Mouse (Mus musculus) heart, embryonic 12.5 days (tissue): ENCODE results near the gene Slco3a1. TPM values are rescaled to one million over a fixed set of nuclear protein-coding genes. Genes with fewer than 3 reads are reported as not detected.

Source experiments
- ATAC-seq: fragments of 200-750 bp; cut with Nextera tagmentation; 2 replicates; pipeline ENCODE4 v1.8.0; 2017; ENCODE audit warnings: moderate TSS enrichment, moderate library complexity; ENCODE audit not compliant: insufficient number of reproducible peaks, low FRiP score
- H3K27ac ChIP-seq: fragments of 300-500 bp; sonication (generic); 2 replicates; pipeline ENCODE4 v1.5.1; 2016; ENCODE audit warnings: mild to moderate bottlenecking, moderate library complexity; ENCODE audit not compliant: poor library complexity, severe bottlenecking
- H3K27me3 ChIP-seq: fragments of 300-500 bp; sonication (generic); replicated peaks from 2 replicates; pipeline ENCODE4 v1.6.1; 2016; ENCODE audit warnings: mild to moderate bottlenecking, moderate library complexity
- H3K36me3 ChIP-seq: fragments of 300-500 bp; sonication (generic); 2 replicates; pipeline ENCODE4 v1.6.1; 2016; ENCODE audit warnings: mild to moderate bottlenecking, moderate library complexity
- H3K4me1 ChIP-seq: fragments of 300-500 bp; sonication (generic); replicated peaks from 2 replicates; pipeline ENCODE4 v1.6.1; 2016; ENCODE audit warnings: mild to moderate bottlenecking
- H3K4me2 ChIP-seq: fragments of 300-500 bp; sonication (generic); 2 replicates; pipeline ENCODE4 v1.6.1; 2016; ENCODE audit warnings: mild to moderate bottlenecking, moderate library complexity
- H3K4me3 ChIP-seq: fragments of 300-500 bp; sonication (generic); 2 replicates; pipeline ENCODE4 v1.5.1; 2016; ENCODE audit warnings: mild to moderate bottlenecking
- H3K9ac ChIP-seq: fragments of 300-500 bp; sonication (generic); 2 replicates; pipeline ENCODE4 v1.6.1; 2016; ENCODE audit warnings: mild to moderate bottlenecking, moderate library complexity
- H3K9me3 ChIP-seq: fragments of 300-500 bp; sonication (generic); replicated peaks from 2 replicates; pipeline ENCODE4 v1.6.1; 2016; ENCODE audit warnings: mild to moderate bottlenecking, moderate library complexity
- WGBS: fragments of 180-500 bp; shearing (Covaris S2); methylation state at CpG from one replicate; pipeline ENCODE4 v1.1.7; 2016; 5-methylcytosine and 5-hydroxymethylcytosine counted together
- polyA plus RNA-seq: library from polyadenylated mRNA; unstranded; fragments of >200 nt; fragmentation: Nextera tagmentation; extraction: Ambion mirVana; gene quantifications from 2 replicates; pipeline ENCODE4 v1.2.1, GENCODE M21; 2016

Gene Slco3a1
- polyA plus RNA-seq, 1 experiment from 2014 or later, result 29.8 TPM

- Histone ChIP-seq H3K27ac (peak overlapping the region; percentile 73), H3K4me2 (0 out of 2 replicates have a peak overlapping the region, but pooled peaks have one; percentile 3), H3K9me3 (no peaks in the 10 kb centered on the region), H3K9ac (no peak overlapping the region), H3K4me1 (peaks cover 43% of the 10 kb centered on the region), H3K36me3 (no peaks in the 10 kb centered on the region), H3K27me3 (no peaks in the 10 kb centered on the region), H3K4me3 (no peak overlapping the region)
- 26% methylated on average over 8 of the region's 8 CpGs for WGBS
- ATAC-seq, result no peak
Measured at GRCm38 (mm10) chr7:74458475-74459221, 95.9 kb downstream of the Slco3a1 start.

- Histone ChIP-seq H3K9ac (no peak overlapping the region), H3K27me3 (no peaks in the 10 kb centered on the region), H3K4me3 (no peak overlapping the region), H3K27ac (no peak overlapping the region), H3K9me3 (no peaks in the 10 kb centered on the region), H3K36me3 (no peaks in the 10 kb centered on the region), H3K4me1 (peaks cover 42% of the 10 kb centered on the region), H3K4me2 (no peak overlapping the region)
- 73% methylated on average over 5 of the region's 5 CpGs for WGBS
- no peak for ATAC-seq
Measured at GRCm38 (mm10) chr7:74457347-74457975, 97.1 kb downstream of the Slco3a1 start.

- Histone ChIP-seq H3K27me3 (no peaks in the 10 kb centered on the region), H3K4me2 (no peak overlapping the region), H3K27ac (no peak overlapping the region), H3K4me3 (no peak overlapping the region), H3K9ac (no peak overlapping the region), H3K4me1 (peaks cover 35% of the 10 kb centered on the region), H3K36me3 (no peaks in the 10 kb centered on the region), H3K9me3 (no peaks in the 10 kb centered on the region)
- WGBS, result 60% methylated on average over 2 of the region's 2 CpGs
- ATAC-seq, result no peak
Measured at GRCm38 (mm10) chr7:74456781-74457180, 97.8 kb downstream of the Slco3a1 start.

GRCm38 (mm10) chr7:74451047-74451446 is 103.5 kb downstream of the Slco3a1 start:
- Histone ChIP-seq H3K4me1 (peaks cover 14% of the 10 kb centered on the region), H3K4me3 (no peak overlapping the region), H3K9ac (no peak overlapping the region), H3K27ac (0 out of 2 replicates have a peak overlapping the region, but pooled peaks have one; percentile 13), H3K27me3 (no peaks in the 10 kb centered on the region), H3K9me3 (no peaks in the 10 kb centered on the region), H3K4me2 (no peak overlapping the region), H3K36me3 (no peaks in the 10 kb centered on the region)
- ATAC-seq, result no peak
- WGBS, result 39% methylated on average over 2 of the region's 2 CpGs

- no peak overlapping the region for H3K4me2 ChIP-seq
- H3K4me3 ChIP-seq, result no peak overlapping the region
- peaks cover 14% of the 10 kb centered on the region for H3K4me1 ChIP-seq
- no peak overlapping the region for H3K27ac ChIP-seq
- no peak for ATAC-seq
- no peaks in the 10 kb centered on the region for H3K27me3 ChIP-seq
- H3K36me3 ChIP-seq, result no peaks in the 10 kb centered on the region
- H3K9me3 ChIP-seq, result no peaks in the 10 kb centered on the region
- 91% methylated on average over 1 of the region's 1 CpGs for WGBS
- no peak overlapping the region for H3K9ac ChIP-seq
Measured at GRCm38 (mm10) chr7:74449802-74450201, 104.8 kb downstream of the Slco3a1 start.

- ATAC-seq, result no peak
- 17% methylated on average over 2 of the region's 2 CpGs for WGBS
- H3K36me3 ChIP-seq, result no peaks in the 10 kb centered on the region
- no peak overlapping the region for H3K27ac ChIP-seq
- H3K9me3 ChIP-seq, result no peaks in the 10 kb centered on the region
- peaks cover 14% of the 10 kb centered on the region for H3K4me1 ChIP-seq
- H3K27me3 ChIP-seq, result no peaks in the 10 kb centered on the region
- no peak overlapping the region for H3K4me3 ChIP-seq
- no peak overlapping the region for H3K4me2 ChIP-seq
- no peak overlapping the region for H3K9ac ChIP-seq
Measured at GRCm38 (mm10) chr7:74447781-74448180, 106.8 kb downstream of the Slco3a1 start.

GRCm38 (mm10) chr7:74445148-74445547 is 109.4 kb downstream of the Slco3a1 start:
- WGBS, result 77% methylated on average over 5 of the region's 5 CpGs
- ATAC-seq, result no peak

GRCm38 (mm10) chr7:74442380-74442779 is 112.2 kb downstream of the Slco3a1 start:
- no peaks in the 10 kb centered on the region for H3K36me3 ChIP-seq
- WGBS, result 69% methylated on average over 5 of the region's 5 CpGs
- H3K9me3 ChIP-seq, result no peaks in the 10 kb centered on the region
- no peak overlapping the region for H3K9ac ChIP-seq
- no peak overlapping the region for H3K4me3 ChIP-seq
- H3K27ac ChIP-seq, result no peak overlapping the region
- no peak for ATAC-seq
- H3K27me3 ChIP-seq, result no peaks in the 10 kb centered on the region
- H3K4me1 ChIP-seq, result no peaks in the 10 kb centered on the region
- no peak overlapping the region for H3K4me2 ChIP-seq

More at GRCm38 (mm10) chr7:74445148-74445547, 109.4 kb downstream of the Slco3a1 start:
- no peak overlapping the region for H3K9ac ChIP-seq
- H3K27me3 ChIP-seq, result no peaks in the 10 kb centered on the region
- H3K27ac ChIP-seq, result no peak overlapping the region
- no peak overlapping the region for H3K4me2 ChIP-seq
- no peaks in the 10 kb centered on the region for H3K9me3 ChIP-seq
- no peaks in the 10 kb centered on the region for H3K36me3 ChIP-seq
- no peak overlapping the region for H3K4me3 ChIP-seq
- peaks cover 6% of the 10 kb centered on the region for H3K4me1 ChIP-seq

GRCm38 (mm10) chr7:74437534-74437933 is 117.0 kb downstream of the Slco3a1 start:
- no peak overlapping the region for H3K4me2 ChIP-seq
- H3K4me3 ChIP-seq, result no peak overlapping the region
- no peaks in the 10 kb centered on the region for H3K9me3 ChIP-seq
- H3K9ac ChIP-seq, result no peak overlapping the region
- no peak for ATAC-seq
- 42% methylated on average over 1 of the region's 1 CpGs for WGBS
- no peak overlapping the region for H3K27ac ChIP-seq
- peaks cover 11% of the 10 kb centered on the region for H3K4me1 ChIP-seq
- H3K36me3 ChIP-seq, result no peaks in the 10 kb centered on the region
- no peaks in the 10 kb centered on the region for H3K27me3 ChIP-seq

- H3K9ac ChIP-seq, result no peak overlapping the region
- H3K27me3 ChIP-seq, result no peaks in the 10 kb centered on the region
- no peak overlapping the region for H3K4me3 ChIP-seq
- no peak for ATAC-seq
- no peaks in the 10 kb centered on the region for H3K9me3 ChIP-seq
- H3K36me3 ChIP-seq, result no peaks in the 10 kb centered on the region
- H3K4me2 ChIP-seq, result no peak overlapping the region
- WGBS, result 86% methylated on average over 2 of the region's 2 CpGs
- no peak overlapping the region for H3K27ac ChIP-seq
- H3K4me1 ChIP-seq, result peaks cover 16% of the 10 kb centered on the region
Measured at GRCm38 (mm10) chr7:74436642-74437041, 117.9 kb downstream of the Slco3a1 start.

- Histone ChIP-seq H3K9ac (no peak overlapping the region), H3K36me3 (no peaks in the 10 kb centered on the region), H3K27ac (no peak overlapping the region), H3K4me2 (no peak overlapping the region), H3K9me3 (no peaks in the 10 kb centered on the region), H3K4me3 (no peak overlapping the region), H3K27me3 (no peaks in the 10 kb centered on the region), H3K4me1 (peaks cover 16% of the 10 kb centered on the region)
- WGBS, result 68% methylated on average over 2 of the region's 2 CpGs
- no peak for ATAC-seq
Measured at GRCm38 (mm10) chr7:74432950-74433349, 121.6 kb downstream of the Slco3a1 start.
